Mouse (Mus musculus): ENCODE data around the gene Osm.

Gene Osm

DNA sequence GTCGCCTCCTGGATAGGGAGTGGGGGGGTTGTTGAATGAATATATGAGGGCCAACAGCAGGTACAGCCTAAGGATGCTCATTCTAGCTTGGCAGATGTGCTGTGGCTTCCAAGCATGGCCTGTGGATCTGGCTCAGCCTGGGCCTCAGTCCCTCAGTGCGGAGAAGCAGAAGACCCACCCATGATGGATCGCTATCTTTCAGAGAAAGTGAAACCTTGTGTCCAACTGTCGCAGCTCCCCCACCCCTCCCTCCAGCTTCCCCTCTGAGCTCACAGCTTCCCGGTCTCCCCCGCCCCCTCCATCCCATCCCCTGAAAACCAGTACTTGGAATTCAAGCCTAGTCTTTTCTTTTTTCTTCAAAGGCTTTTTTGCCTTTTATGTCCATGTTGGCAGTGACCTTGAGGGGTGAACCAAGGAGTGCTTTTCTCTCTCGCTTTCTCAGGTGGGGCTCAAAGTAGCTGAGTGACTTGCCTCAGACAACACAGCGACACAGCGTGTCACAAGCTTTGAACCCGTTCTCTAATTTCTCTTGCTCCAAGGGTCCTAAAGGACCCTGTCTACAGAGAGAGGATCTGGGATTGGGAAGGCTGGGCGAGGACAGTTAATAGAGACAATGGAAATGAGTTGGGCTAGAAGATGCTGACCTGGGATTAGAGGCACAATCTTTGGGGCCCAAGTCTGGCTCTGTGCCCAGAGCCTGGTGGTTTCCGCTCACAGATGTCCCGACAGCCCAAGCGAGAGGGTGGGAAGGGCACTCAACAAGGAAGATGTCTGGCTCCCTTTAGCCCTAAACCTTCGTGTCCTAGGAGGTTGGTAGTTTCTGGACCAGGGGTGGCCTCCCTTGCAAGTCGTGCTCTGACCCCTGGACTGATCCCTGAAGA, at the start of gene Osm:
Gene Osm, plus strand, starts transcription at position 756 of the 881 bp plus-strand sequence.
- no peak for DNase-seq

DNA sequence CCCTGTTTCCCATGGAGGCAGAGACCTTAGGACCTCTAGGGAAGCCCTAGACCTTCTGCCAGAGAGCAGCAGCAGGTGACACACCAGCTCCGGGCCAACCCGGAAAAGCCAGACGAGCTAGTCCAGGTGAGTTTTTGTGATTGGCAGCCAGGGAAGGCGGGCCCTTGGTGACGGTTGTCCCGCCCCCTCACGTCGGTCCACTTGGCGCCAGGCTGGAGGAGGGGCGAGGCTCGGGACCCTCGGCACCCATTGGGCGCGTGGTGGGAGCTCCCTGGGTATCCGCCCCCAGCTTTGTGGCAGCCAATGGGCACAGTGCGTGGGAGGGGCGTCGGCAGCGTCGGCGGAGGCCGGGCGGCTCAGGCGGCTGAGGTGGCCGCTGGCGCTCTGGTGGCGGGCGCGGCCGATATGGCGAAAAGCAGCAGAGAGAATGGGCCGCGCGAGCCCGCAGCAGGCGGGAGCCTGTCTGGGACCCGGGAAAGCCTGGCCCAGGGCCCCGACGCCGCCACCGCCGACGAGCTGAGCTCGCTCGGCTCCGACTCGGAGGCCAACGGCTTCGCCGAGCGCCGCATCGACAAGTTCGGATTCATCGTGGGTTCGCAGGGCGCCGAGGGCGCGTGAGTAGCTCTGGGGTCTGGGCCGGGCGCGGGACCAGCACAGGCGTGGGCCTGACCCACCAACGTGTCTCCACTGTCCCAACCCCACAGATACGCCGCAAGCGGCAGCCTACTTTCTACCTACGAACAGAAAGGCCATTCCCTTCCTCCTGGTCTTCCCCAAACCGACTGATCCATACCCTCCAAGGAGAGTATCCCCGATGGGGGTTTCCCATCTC, 49.5 kb upstream of the Osm start, which contains the start of gene Tbc1d10a:
Gene Tbc1d10a, plus strand, starts transcription at position 304 of the 832 bp plus-strand sequence.
- peak; percentile 99 for DNase-seq

- DNase-seq: no peak
These were observed 48.9 kb upstream of the Osm start for GRCm38 (mm10) chr11:4187318-4187700.

DNA sequence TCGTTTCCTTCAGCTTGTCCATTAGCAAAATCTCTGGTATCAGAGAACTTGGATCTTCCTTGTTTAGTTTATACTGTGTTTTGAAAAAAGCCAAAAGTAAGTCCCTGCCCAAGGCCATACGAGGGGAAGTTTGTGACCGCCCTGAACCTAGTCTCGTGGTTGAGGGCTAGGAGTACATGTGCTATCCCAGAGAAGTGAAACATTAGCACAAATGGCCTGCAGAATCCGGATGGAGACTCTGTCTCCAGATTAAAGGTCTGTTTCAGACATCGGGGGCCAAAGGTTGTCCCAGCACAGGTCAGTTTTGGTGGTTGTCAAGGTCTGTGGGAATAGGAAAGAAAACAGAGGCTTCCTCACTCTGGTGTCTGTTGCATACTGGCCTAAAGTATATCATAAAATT, 47.0 kb upstream of the Osm start:
- DNase-seq: peak; percentile 93

DNA sequence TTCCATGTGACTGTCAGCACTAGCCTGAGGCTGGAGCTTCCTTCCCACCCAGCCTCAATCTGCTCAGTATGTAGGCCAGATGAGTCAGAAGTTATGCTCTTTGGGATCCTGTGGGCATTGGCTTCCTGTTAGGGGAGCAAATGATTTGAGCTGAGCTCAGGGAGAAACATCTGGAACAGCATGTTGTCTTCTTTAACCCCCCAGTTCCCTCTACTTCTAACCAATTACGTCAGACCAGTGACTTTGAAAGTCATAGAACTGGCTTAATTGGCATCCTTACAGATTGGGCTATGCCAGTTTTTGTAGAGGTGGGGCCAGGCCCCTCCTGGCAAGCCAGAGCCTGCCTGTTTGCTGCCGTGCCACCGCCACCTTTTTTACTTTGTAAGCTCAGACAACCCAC, 45.5 kb upstream of the Osm start:
- no peak for DNase-seq

GRCm38 (mm10) chr11:4192757-4193156, 43.5 kb upstream of the Osm start:
- no peak for DNase-seq

DNA sequence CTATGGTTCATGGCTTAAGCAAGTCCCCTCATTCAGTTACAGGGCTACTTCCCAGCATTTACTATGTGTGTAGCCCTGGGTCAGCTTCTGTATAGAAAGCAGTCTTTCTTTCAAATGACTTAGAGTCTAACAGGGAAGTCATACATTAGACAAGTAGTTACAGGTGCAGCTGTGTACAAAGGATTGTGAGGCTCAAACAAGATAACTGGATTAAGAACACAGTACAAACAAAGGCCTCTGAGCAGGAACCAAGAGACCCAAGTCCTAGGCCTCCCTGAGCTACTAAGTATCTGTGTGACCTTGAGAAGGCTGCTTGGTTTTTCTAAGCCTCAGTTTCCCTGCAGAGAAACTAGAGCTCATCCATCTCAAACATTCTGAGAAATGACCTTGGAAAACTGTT, 42.8 kb upstream of the Osm start:
- DNase-seq: no peak

DNA sequence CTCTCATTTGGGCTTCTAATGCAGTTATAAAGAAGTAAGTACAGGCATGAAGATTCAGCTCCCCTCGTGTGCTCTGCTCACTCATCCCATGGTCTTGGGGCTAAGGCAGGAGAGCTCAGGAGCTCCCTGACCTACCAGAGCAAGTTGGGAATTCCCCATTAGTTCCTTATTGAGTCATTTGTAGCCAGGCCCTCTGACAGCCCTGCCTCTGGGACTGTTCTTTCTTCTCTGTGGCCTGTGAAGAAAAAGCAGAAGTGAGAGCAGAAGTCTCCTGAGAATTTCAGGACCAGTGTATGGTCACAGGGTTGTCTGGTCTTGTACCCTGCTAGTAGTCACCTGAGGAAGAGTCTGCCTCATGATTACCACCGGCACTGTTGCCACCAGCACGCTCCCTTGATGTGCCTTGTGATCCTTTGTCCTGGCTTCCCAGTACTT, 40.6 kb upstream of the Osm start:
- DNase-seq: no peak

GRCm38 (mm10) chr11:4196636-4197035, 39.6 kb upstream of the Osm start:
- DNase-seq: peak; percentile 81

DNA sequence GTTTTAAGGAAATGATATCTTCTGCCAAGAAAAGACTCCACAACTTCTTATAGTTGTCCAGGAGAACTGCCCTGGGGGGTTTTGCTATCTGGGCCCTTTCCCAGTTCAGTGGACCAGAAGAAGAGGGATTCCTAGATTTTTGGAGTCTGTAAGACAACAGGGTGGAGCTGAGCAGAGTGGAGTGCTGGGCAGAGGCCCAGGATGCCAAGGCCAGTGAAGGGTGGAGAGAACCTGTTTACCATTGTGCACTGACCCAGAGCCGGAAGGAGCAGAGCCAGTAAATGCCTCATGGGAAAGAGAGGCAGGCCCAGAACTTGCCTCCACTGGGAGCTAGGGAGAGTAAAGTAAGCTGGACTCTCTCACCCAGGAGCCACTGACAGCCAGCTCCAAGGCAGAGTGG, 38.5 kb upstream of the Osm start:
- peak; percentile 96 for DNase-seq

DNA sequence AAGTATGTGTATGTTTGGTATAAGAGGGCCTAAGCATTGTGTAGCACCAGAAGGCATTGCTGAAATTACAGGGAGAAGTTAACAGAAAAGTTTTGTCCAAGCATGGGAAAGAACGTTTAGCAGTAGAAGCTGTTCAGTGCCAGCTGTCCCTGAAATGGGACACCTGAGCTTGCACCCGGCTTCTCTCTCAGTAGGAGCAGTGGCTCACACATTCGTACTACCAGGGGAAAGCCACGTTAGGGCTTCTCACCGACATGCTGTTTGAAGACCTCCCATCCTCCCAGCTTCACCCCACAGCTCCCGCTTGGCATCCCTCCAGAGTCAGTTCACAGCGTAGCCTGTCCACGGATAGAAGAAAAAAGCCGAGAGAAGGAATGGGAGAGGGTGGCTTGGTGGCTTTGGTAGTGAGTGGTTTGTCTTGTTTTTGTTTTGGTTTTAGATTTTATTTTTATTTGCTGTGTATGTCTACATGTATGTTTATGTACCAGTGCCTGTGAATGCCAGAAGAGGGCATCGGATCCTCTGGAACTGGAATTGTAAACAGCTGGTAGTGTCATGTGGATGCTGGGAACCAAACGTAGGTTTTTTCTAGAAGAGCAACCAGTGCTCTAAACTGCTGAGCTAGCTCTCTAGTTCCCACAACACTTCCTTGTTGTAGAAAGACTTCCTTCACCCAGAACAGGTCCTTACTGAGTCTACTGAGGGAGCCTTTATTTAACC, 34.1 kb upstream of the Osm start:
- DNase-seq: no peak

DNA sequence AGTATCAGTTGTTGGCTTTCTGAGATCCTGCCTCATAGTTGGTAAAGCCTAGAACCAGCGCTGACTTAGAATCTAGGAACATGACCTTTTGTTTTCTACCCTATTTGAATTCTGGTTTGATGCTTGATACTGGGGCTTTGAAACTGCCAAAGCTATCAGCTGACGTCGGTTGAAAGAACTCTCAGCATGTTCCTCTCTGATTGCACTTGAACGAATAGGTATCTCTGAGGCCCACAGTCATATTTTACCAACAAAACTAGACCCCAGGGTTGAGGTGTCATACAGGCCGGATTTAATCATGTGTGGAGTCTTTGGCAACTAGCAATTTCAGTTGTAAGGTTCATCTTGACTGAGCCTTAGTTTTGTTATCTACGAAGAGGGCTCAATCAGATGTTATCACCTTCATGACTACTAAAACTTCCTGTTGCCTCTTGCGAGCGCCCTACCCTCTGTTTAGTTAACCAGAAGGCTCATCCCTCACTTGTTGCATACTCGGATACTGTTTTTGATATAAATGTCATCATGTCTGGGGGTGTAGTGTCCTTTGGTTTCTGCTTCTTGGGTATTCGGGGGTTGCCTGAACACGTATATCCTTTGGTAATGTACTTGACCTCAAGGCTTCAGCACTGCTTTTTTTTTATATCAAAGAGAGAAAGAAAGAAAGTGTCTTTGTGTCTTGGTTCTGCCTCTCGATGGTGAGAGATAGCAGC, 33.1 kb upstream of the Osm start:
- DNase-seq: no peak

DNA sequence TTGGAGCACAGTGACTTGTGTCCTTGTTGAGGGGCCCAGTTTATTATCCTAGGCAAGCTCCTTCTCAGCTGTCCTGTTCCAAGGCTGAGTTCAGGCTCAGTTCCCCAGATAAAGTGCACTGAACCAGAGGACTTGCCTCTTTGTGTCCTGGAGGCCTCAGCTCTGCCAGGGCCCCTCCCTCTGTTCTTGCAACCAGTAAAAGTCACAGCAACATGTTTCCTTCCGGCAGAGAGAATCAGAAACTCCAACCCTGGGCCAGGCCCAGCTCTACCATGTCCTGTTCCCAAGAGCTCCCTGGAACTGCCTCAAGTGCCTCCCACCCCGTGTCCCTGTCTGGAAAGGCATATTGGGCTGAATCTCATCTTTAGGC, 32.5 kb upstream of the Osm start:
- peak; percentile 91 for DNase-seq

GRCm38 (mm10) chr11:4205097-4205655, 31.0 kb upstream of the Osm start:
- no peak for DNase-seq

GRCm38 (mm10) chr11:4205951-4206350, 30.3 kb upstream of the Osm start:
- no peak for DNase-seq

DNA sequence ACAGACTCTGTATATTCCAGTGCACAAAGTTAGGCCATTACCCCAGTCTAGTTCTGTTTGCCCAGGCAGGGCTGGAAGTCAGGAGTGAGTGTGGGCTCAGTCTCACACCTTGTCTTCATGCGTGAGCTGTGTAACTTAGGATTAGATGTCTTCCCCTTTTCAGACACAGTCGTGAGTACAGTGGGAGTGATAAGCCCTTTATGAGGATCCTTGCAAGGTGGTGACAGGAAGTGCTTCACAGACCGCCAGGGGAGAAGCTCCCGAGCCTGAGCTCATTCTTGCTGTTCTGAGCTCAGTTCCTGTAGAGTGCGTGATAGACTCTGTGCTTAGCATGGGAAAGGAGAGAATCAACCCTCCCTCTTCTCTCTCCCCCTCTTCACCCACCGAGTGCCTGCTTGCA, 29.7 kb upstream of the Osm start:
- no peak for DNase-seq

DNA sequence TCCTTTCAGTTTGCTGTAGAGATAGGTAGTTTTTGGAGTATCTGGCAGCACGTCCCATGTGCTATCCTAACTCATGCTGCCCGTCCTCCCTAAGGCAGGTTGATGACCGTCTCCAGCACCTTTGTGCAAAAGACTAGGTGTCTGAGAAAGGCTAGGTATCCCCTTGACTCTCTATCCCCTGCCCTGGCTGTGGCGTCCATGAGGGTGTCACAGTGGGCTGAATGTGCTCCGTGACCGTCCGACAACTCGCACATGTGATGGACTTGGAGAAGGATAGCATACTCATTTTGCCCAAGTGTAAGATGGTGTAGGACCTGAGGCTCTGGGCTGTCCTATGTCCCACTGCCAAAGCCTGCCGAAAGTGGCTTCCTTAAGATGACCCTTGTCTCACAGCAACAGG, 28.6 kb upstream of the Osm start:
- no peak for DNase-seq

DNA sequence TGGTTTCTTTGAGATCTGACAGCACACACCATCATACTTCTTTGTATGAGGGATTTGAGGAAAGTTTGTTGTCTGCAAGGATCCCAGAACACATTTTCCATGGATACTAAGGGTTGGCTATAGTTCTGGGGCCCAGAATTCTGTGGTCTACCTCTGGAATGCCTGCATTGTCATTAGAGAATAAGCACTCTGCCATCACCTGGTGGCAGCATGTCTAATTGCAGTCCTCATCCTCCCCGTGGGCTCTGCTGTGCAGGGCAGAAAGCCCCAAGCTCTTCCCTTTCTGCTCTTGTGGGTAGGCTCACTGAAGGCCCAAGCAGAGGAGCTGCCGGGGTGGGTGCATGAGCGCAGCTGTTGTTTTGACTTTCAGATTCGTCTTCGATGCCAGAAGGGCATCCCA, 26.7 kb upstream of the Osm start:
- DNase-seq: peak; percentile 28

- peak; percentile 64 for DNase-seq
These were observed 25.4 kb upstream of the Osm start for GRCm38 (mm10) chr11:4210786-4211185.

GRCm38 (mm10) chr11:4213107-4213506, 23.1 kb upstream of the Osm start:
- DNase-seq: no peak

- no peak for DNase-seq
These were observed 21.6 kb upstream of the Osm start for GRCm38 (mm10) chr11:4214572-4214971.

GRCm38 (mm10) chr11:4215061-4215460, 21.2 kb upstream of the Osm start:
- DNase-seq: no peak

All from kidney, adult 9 months (tissue).